Mouse (Mus musculus): ENCODE measurements around the gene Slc16a2.

Gene Slc16a2

GRCm38 (mm10) chrX:103776412-103776811, 45.4 kb downstream of the Slc16a2 start:
- TF ChIP-seq GATA4 (IDR thresholded peaks at IDR 0.05; ENCODE audit: insufficient replicate concordance, low read length), result no peak

DNA sequence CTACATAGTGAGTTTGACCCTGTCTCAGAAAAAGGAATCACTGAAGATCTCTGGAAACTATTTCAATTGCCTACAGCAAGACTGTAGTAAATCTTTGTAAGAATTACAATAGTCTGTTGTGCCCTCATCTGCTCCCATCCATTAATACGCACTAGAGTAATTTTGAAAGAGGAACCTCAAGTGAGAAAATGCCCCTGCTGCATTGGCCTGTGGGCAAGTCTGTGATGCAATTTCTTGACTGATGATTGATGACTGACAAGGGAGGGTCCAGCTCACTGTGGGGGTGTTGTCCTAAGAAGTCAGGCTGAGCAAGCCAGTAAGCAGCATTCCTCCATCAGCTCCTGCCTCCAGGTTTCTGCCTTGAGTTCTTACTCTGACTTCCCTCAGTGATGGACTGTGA, 75.6 kb downstream of the Slc16a2 start:
- TF ChIP-seq GATA4 (IDR thresholded peaks at IDR 0.05; ENCODE audit: insufficient replicate concordance, low read length), result no peak

GRCm38 (mm10) chrX:103744171-103745039, 77.4 kb downstream of the Slc16a2 start:
- no peak for TF ChIP-seq GATA4 (IDR thresholded peaks at IDR 0.05; ENCODE audit: insufficient replicate concordance, low read length)

- no peak for TF ChIP-seq GATA4 (IDR thresholded peaks at IDR 0.05; ENCODE audit: insufficient replicate concordance, low read length)
Measured at GRCm38 (mm10) chrX:103742057-103742315, 79.8 kb downstream of the Slc16a2 start.

GRCm38 (mm10) chrX:103741215-103742056, 80.3 kb downstream of the Slc16a2 start:
- peak; percentile 12; the same call in 1 of the 2 replicates for TF ChIP-seq GATA4 (IDR thresholded peaks at IDR 0.05; ENCODE audit: insufficient replicate concordance, low read length)

DNA sequence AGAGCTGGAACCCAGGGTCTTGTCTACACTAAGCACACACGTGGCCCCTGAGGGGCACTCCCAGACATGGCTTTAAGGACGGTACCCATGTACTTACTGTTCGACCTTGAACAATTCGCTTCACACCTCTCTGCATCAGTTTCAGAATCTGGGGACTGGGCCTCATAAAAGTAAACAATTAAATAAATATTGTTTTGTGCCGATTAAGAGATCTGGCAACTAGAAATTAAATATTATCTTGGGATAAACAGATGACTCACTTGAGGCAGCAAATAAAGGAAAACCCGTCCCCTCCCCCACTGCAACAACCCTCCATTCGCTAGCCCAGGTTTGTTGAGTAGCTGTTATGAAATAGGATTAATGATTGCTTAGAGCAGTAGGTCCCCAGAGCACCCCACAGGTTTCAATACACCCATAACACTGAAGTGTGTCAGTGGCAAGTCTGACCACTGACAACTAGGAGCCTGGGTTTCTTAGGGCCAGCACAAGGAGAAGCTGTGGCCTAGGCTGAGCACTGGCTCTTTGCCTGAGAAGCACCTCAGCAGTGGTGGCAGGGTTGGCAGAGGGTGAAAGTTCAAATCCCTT, 87.7 kb downstream of the Slc16a2 start:
- TF ChIP-seq GATA4 (IDR thresholded peaks at IDR 0.05; ENCODE audit: insufficient replicate concordance, low read length), result no peak

GRCm38 (mm10) chrX:103733091-103733490, 88.7 kb downstream of the Slc16a2 start:
- no peak for TF ChIP-seq GATA4 (IDR thresholded peaks at IDR 0.05; ENCODE audit: insufficient replicate concordance, low read length)

DNA sequence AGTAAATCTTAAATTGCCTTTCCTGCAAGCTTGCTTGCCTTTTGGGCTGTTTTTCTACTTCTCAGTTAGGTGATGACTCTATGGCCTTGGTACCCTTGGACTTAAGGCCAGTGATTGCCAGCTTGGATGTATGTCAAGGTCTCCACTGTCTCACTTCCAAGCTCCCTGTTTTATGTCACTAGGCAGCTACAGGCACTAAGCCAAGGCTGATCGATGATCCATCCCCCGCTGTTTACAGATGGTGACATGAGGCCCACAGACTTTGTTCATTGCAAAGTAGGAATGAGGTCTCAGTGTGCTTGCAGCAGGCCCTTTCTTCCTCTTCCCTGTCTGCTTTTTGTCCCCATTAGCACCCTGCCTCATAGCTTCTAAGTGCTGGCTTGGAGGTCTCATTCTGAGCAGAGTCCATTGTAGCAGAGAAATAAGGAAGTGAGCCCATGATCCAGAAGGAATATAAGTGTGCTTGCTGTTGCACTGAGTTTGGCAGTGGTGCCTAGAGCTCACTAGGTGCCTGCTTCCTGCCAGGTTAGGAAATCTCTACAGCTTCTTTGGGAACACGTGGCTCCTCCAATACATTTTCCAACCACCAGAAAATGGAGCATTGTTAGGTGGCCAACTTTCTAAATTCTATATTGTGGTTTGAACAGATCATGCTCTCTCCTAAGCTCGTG, 89.6 kb downstream of the Slc16a2 start:
- TF ChIP-seq GATA4 (IDR thresholded peaks at IDR 0.05; ENCODE audit: insufficient replicate concordance, low read length), result no peak

GRCm38 (mm10) chrX:103722437-103722836, 99.3 kb downstream of the Slc16a2 start:
- no peak for TF ChIP-seq GATA4 (IDR thresholded peaks at IDR 0.05; ENCODE audit: insufficient replicate concordance, low read length)

DNA sequence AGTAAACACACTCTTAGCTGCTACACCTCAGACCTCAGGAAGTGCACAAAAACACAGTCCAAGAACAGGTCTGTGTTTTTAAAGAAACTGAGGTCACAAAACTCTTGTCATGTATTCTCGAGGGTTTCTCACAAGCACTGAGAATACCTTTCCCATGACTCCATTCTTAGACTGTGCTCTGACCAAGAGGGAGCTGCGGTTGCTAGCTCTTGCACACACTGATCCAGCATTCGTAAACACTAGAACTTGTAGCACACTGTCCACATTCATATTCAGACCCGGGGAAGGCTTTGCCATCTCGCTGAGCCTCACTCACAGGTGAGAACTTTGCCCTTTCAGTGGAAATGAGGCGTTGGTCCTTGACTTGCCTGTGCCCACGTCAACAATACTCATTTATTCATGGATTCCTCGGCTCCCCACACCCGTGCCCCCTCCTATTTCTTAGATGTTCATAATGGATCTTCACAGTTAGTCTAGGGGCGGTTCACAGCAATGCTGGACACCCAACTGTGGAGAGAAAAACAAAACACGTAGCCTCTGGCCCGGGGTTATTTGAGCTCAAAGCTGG, 102.1 kb downstream of the Slc16a2 start:
- no peak for TF ChIP-seq GATA4 (IDR thresholded peaks at IDR 0.05; ENCODE audit: insufficient replicate concordance, low read length)

DNA sequence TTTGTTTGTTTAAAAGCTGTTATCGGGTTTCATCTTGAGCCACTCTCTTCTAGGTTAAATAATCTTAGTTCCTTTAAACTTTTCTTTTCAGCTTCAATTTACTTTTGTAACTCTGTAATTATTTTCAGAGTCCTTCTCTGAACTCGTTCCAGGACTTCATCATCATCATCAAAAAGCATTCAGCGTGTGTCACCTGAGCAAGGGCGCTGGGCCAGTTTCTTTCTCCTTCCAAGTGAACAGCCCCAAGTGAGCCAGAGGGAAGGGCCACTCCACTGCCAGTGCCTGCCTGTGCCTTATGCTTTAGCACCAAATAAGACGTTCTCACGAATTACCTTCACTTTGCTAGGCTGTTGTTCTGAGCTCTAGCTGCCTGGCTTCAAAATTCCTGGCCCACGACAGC, 108.9 kb downstream of the Slc16a2 start:
- no peak for TF ChIP-seq GATA4 (IDR thresholded peaks at IDR 0.05; ENCODE audit: insufficient replicate concordance, low read length)

- peak; percentile 73; the same call in 1 of the 2 replicates for TF ChIP-seq GATA4 (IDR thresholded peaks at IDR 0.05; ENCODE audit: insufficient replicate concordance, low read length)
Measured at GRCm38 (mm10) chrX:103709671-103710070, 112.1 kb downstream of the Slc16a2 start.

GRCm38 (mm10) chrX:103708592-103708991, 113.2 kb downstream of the Slc16a2 start:
- no peak for TF ChIP-seq GATA4 (IDR thresholded peaks at IDR 0.05; ENCODE audit: insufficient replicate concordance, low read length)

DNA sequence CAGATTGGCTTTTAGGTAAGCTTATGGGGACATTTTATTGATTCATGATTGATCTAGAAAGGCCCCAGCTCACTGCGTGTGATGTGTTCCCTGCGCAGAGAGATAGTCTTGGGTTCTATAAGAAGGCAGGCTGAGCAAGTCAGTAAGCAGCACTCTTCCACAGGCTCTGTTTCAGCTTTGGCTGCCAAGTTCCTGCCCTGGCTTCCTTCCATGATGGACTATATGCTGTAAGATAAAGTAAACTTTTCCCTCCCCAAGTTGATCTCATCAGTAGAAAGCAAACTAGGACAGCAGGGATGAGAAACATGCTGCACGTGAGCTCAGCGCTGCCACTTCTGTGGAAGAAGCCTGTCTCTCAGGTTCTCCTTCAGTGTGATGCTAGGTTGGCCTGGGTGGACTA, 117.2 kb downstream of the Slc16a2 start:
- no peak for TF ChIP-seq GATA4 (IDR thresholded peaks at IDR 0.05; ENCODE audit: insufficient replicate concordance, low read length)

DNA sequence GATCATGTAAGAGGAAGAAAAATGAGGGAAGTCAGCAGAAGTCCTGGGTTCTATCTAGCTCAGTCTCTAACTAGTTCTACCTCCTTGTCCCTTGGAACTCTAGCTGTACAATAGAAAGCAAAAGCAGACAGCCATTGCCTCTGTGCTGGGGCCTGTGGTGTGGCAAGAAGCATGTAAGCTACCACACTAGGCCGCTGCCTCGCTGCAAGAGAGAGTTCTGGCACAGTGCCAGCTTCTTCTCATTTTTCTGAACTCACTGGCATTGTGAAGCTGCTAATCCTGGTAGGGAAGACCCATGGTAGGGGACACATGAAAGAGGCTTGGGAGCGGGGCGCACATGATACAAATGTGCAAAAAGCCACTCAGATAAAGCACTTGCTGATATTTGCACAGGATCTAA, 117.8 kb downstream of the Slc16a2 start:
- no peak for TF ChIP-seq GATA4 (IDR thresholded peaks at IDR 0.05; ENCODE audit: insufficient replicate concordance, low read length)

Data from liver, adult (tissue).